Mouse (Mus musculus) adrenal gland, postnatal 25 days (tissue): ENCODE measurements at regions not wholly inside any gene's neighbourhood (a gene's known extent, or its start where the extent isn't known, plus 50 kb on each side); places are given as distances from the start of the nearest gene placed in this dataset.

Experiments used
- DNase-seq: peaks from one replicate; pipeline ENCODE4 v3.0.0; 2021; ENCODE audit warnings: mixed read lengths

DNA sequence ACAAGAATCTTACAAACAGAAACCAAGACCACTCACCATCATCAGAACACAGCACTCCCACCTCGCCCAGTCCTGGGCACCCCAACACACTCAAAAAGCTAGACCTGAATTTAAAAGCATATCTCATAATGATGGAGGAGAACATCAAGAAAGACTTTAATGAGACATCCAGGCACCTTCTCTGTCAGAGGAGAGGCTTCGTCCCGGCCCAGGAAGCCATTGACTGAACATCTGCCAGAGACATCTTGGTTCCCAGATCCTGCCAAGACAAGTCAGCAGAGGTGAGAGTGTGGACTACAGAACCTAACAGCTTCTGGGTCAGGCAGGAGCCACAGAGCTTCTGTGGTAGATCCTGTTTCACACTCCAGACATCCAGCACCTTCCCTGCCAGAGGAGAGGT is 93.4 kb downstream of the Vmn2r41 start:
- peak; percentile 1 for DNase-seq
